Comparison of ENCODE assay signal across 28 mouse cellular contexts in genomic region chr1:116616272-116616671, GRCm38 (mm10).
DNase-seq lines count a peak whose midpoint lies in the region; ATAC-seq and TF ChIP-seq lines count a peak whose summit lies in the region.
"Had no signal": no experiment of that assay in that cellular context is flagged by ENCODE, and none has a peak within 500 bp of the region (broad histone marks: within the 10 kb centered on the region; RNA-seq: fewer than 3 reads in every experiment).

No protein-coding gene starts in this region.

- no peaks in the 10 kb centered on the region for H3K27me3 ChIP-seq in midbrain, postnatal 0 days (ENCODE audit: insufficient read depth, low read length)
- H3K27me3 ChIP-seq in midbrain, embryonic 15.5 days (replicated peaks) = no peaks in the 10 kb centered on the region
- H3K27me3 ChIP-seq in intestine, embryonic 15.5 days (replicated peaks) = no peaks in the 10 kb centered on the region
- H3K27me3 ChIP-seq: CH12.LX; embryonic facial prominence, embryonic 13.5 days; embryonic facial prominence, embryonic 15.5 days; forebrain, embryonic 12.5 days; Patski had no signal

- no peaks in the 10 kb centered on the region for H3K4me1 ChIP-seq in midbrain, postnatal 0 days (ENCODE audit: insufficient read depth, low read length)
- no peaks in the 10 kb centered on the region for H3K4me1 ChIP-seq in midbrain, embryonic 15.5 days
- H3K4me1 ChIP-seq in intestine, embryonic 15.5 days (replicated peaks) = no peaks in the 10 kb centered on the region
- H3K4me1 ChIP-seq: embryonic facial prominence, embryonic 13.5 days; embryonic facial prominence, embryonic 15.5 days; forebrain, embryonic 10.5 days; forebrain, embryonic 12.5 days had no signal

- no peaks in the 10 kb centered on the region for H3K36me3 ChIP-seq in midbrain, postnatal 0 days (ENCODE audit: insufficient read depth, low read length)
- no peaks in the 10 kb centered on the region for H3K36me3 ChIP-seq in midbrain, embryonic 15.5 days (replicated peaks)
- no peaks in the 10 kb centered on the region for H3K36me3 ChIP-seq in intestine, embryonic 15.5 days
- H3K36me3 ChIP-seq: embryonic facial prominence, embryonic 13.5 days; embryonic facial prominence, embryonic 15.5 days; forebrain, embryonic 10.5 days; forebrain, embryonic 12.5 days; G1E had no signal

- H3K9ac ChIP-seq in midbrain, postnatal 0 days (replicated peaks; ENCODE audit: low read length, poor library complexity, severe bottlenecking) = no peak overlapping the region
- H3K9ac ChIP-seq in midbrain, embryonic 15.5 days = no peak overlapping the region
- no peak overlapping the region for H3K9ac ChIP-seq in intestine, embryonic 15.5 days
- H3K9ac ChIP-seq: embryonic facial prominence, embryonic 13.5 days; embryonic facial prominence, embryonic 15.5 days; forebrain, embryonic 12.5 days had no signal

- no peak overlapping the region for H3K27ac ChIP-seq in midbrain, postnatal 0 days (ENCODE audit: low read depth, low read length)
- no peak overlapping the region for H3K27ac ChIP-seq in midbrain, embryonic 15.5 days
- no peak overlapping the region for H3K27ac ChIP-seq in intestine, embryonic 15.5 days
- H3K27ac ChIP-seq: embryonic facial prominence, embryonic 13.5 days; embryonic facial prominence, embryonic 15.5 days; forebrain, embryonic 10.5 days; forebrain, embryonic 12.5 days had no signal

- no peak overlapping the region for H3K4me2 ChIP-seq in midbrain, postnatal 0 days (ENCODE audit: low read depth, low read length, poor library complexity, severe bottlenecking)
- no peak overlapping the region for H3K4me2 ChIP-seq in midbrain, embryonic 15.5 days
- no peak overlapping the region for H3K4me2 ChIP-seq in intestine, embryonic 15.5 days (replicated peaks)
- H3K4me2 ChIP-seq: embryonic facial prominence, embryonic 13.5 days; embryonic facial prominence, embryonic 15.5 days; forebrain, embryonic 12.5 days had no signal

- H3K9me3 ChIP-seq in midbrain, postnatal 0 days (ENCODE audit: low read length) = no peaks in the 10 kb centered on the region
- no peaks in the 10 kb centered on the region for H3K9me3 ChIP-seq in midbrain, embryonic 15.5 days
- H3K9me3 ChIP-seq in intestine, embryonic 15.5 days = no peaks in the 10 kb centered on the region
- H3K9me3 ChIP-seq: embryonic facial prominence, embryonic 13.5 days; embryonic facial prominence, embryonic 15.5 days; forebrain, embryonic 10.5 days; forebrain, embryonic 12.5 days had no signal

- H3K4me3 ChIP-seq in midbrain, postnatal 0 days (ENCODE audit: low read depth, low read length) = no peak overlapping the region
- no peak overlapping the region for H3K4me3 ChIP-seq in midbrain, embryonic 15.5 days
- no peak overlapping the region for H3K4me3 ChIP-seq in intestine, embryonic 15.5 days (replicated peaks)
- H3K4me3 ChIP-seq: embryonic facial prominence, embryonic 13.5 days; embryonic facial prominence, embryonic 15.5 days; erythroblast, embryonic 14.5 days; forebrain, embryonic 10.5 days; forebrain, embryonic 12.5 days had no signal

- no peak for TF ChIP-seq CTCF in midbrain, postnatal 0 days (IDR thresholded peaks at IDR 0.05)

- no peak for DNase-seq in frontal cortex, postnatal 10 days (ENCODE audit: low spot score in 2 of 2)
- DNase-seq in midbrain, postnatal 0 days (ENCODE audit: low spot score) = peak; percentile 1
- DNase-seq: adrenal gland, adult 8-10 months; adrenal gland, postnatal 14 days; adrenal gland, postnatal 36 days; B cell, adult 2 months; cerebellum, adult 11 months; cerebellum, adult 18-20 months; cerebellum, adult 8-10 months; cerebellum, adult 9-11 months; cerebellum, postnatal 14 days; cerebellum, postnatal 36 days; embryo, embryonic 11 days had no signal

- ATAC-seq in frontal cortex, adult (ENCODE audit: low TSS enrichment) = peak; percentile 92
- ATAC-seq in midbrain, postnatal 0 days (ENCODE audit: low FRiP score) = no peak
- ATAC-seq in midbrain, embryonic 15.5 days (replicated peaks) = no peak
- no peak for ATAC-seq in intestine, embryonic 15.5 days
- ATAC-seq: activated CD4-positive, CD25-positive, alpha-beta regulatory T cell, adult 4 months; CD4-positive, CD25-positive, alpha-beta regulatory T cell, adult 4 months; forebrain, embryonic 14.5 days; forebrain, embryonic 16.5 days; Patski had no signal
